8 mouse cellular contexts compared by ENCODE assay signal in the genomic region with DNA sequence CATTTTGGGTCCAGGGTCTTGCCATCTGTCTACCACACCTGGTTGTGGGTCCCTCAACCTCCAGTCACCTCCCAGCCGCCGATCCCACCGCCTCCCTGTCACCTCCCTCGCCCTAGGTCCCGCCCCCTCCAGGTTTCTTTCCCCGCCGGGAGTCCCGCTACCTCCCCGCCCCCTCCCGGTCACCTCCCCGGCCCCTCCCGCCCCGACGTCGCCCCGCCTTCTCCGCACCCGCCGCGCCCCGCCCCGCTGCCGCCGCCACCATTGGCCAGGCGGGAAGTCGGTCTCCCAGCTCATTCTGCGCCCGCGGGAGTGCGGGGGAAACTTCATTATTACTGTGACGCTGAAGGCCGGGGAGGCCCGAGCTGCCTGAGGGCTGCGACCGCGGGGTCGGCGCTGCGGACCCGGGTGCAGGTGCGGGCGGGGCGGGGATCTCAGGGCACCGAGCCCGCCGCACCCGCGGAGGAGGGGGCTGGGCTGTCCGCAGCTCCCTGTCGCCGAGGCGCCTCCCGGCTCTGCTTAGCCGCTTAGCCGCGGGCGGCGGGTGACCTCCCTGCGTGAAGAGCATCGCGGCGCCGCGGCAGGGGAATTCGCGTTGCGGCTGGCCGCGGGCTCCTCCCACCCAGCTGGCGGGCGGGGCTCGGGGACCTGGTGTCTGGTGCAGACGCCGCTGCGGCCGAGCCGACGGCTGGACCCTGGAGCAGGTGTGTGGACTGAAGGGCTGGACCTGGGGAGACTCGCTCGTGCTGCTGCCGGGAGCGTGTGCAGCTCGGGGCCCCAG. TPM values are rescaled to one million over a fixed set of nuclear protein-coding genes. Genes with fewer than 3 reads are reported as not detected.
DNase-seq lines count a peak whose midpoint lies in the region; ATAC-seq and TF ChIP-seq lines count a peak whose summit lies in the region.

TSS of gene Herc3 (plus strand) at position 234 of the 778 bp plus-strand sequence.

- peak within 1 kb of the TSS; percentile 89 for H3K27ac ChIP-seq in bone marrow, adult 2 months (ENCODE audit: control insufficient read depth, insufficient read depth, low read depth, low read length, poor library complexity)
- H3K27ac ChIP-seq in embryonic facial prominence, embryonic 15.5 days (replicated peaks): peak within 1 kb of the TSS; percentile 63; the same call in 1 of the 2 replicates
- H3K27ac ChIP-seq in kidney, embryonic 14.5 days (ENCODE audit: low read depth, low read length): peak within 1 kb of the TSS; percentile 80; the same call in 1 of the 2 replicates
- H3K27ac ChIP-seq in liver, embryonic 12.5 days: peak within 1 kb of the TSS; percentile 81
- peak within 1 kb of the TSS; percentile 87 for H3K27ac ChIP-seq in stomach, embryonic 15.5 days

- H3K4me2 ChIP-seq in embryonic facial prominence, embryonic 15.5 days (replicated peaks): peak within 1 kb of the TSS; percentile 92
- peak within 1 kb of the TSS; percentile 84 for H3K4me2 ChIP-seq in kidney, embryonic 14.5 days (replicated peaks; ENCODE audit: low read depth, low read length)
- peak within 1 kb of the TSS; percentile 97 for H3K4me2 ChIP-seq in liver, embryonic 12.5 days
- peak within 1 kb of the TSS; percentile 88 for H3K4me2 ChIP-seq in stomach, embryonic 15.5 days

- no peaks in the 10 kb centered on the region for H3K79me3 ChIP-seq in C2C12 (ENCODE audit: low read depth)

- H3K9me3 ChIP-seq in embryonic facial prominence, embryonic 15.5 days (replicated peaks): no peaks in the 10 kb centered on the region
- H3K9me3 ChIP-seq in kidney, embryonic 14.5 days (ENCODE audit: control insufficient read depth, low read length): no peaks in the 10 kb centered on the region
- no peaks in the 10 kb centered on the region for H3K9me3 ChIP-seq in liver, embryonic 12.5 days (replicated peaks)
- no peaks in the 10 kb centered on the region for H3K9me3 ChIP-seq in stomach, embryonic 15.5 days

- peak; percentile 24; the same call in 1 of the 2 replicates for TF ChIP-seq POLR2A in bone marrow, adult 2 months (IDR thresholded peaks at IDR 0.05; ENCODE audit: borderline replicate concordance, control insufficient read depth, low read depth, low read length)

- peak; percentile 86 for ATAC-seq in embryonic facial prominence, embryonic 15.5 days (ENCODE audit: insufficient number of reproducible peaks, low FRiP score, low TSS enrichment, low read depth)
- ATAC-seq in kidney, embryonic 14.5 days (ENCODE audit: low FRiP score, low TSS enrichment): peak; percentile 90
- peak; percentile 85 for ATAC-seq in liver, embryonic 12.5 days
- peak; percentile 91 for ATAC-seq in stomach, embryonic 15.5 days (ENCODE audit: insufficient read depth, low FRiP score, low read depth)

- 2% methylated on average over 82 of the region's 83 CpGs for WGBS in bone marrow, adult 2 months
- under 1% methylated on average over 49 of the region's 83 CpGs for WGBS in embryonic facial prominence, embryonic 15.5 days
- WGBS in kidney, embryonic 14.5 days: 2% methylated on average over 58 of the region's 83 CpGs
- under 1% methylated on average over 70 of the region's 83 CpGs for WGBS in liver, embryonic 12.5 days (ENCODE audit: insufficient replicate concordance)
- under 1% methylated on average over 79 of the region's 83 CpGs for WGBS in stomach, embryonic 15.5 days

- H3K4me1 ChIP-seq in bone marrow, adult 2 months (ENCODE audit: control insufficient read depth, insufficient read depth, low read length): no peaks in the 10 kb centered on the region; the same call in none of the 2 replicates
- peaks cover 6% of the 10 kb centered on the region; the same call in 1 of the 2 replicates for H3K4me1 ChIP-seq in embryonic facial prominence, embryonic 15.5 days
- peaks cover 6% of the 10 kb centered on the region; the same call in 1 of the 2 replicates for H3K4me1 ChIP-seq in kidney, embryonic 14.5 days (ENCODE audit: control insufficient read depth, insufficient read depth, low read length)
- H3K4me1 ChIP-seq in liver, embryonic 12.5 days: peaks cover 21% of the 10 kb centered on the region
- no peaks in the 10 kb centered on the region for H3K4me1 ChIP-seq in stomach, embryonic 15.5 days

- peak within 1 kb of the TSS; percentile 55 for H3K9ac ChIP-seq in embryonic facial prominence, embryonic 15.5 days
- H3K9ac ChIP-seq in kidney, embryonic 14.5 days (ENCODE audit: low read depth, low read length): peak within 1 kb of the TSS; percentile 79
- peak within 1 kb of the TSS; percentile 76 for H3K9ac ChIP-seq in liver, embryonic 12.5 days
- peak within 1 kb of the TSS; percentile 45 for H3K9ac ChIP-seq in stomach, embryonic 15.5 days

- no peaks in the 10 kb centered on the region for H3K27me3 ChIP-seq in C2C12 (ENCODE audit: control insufficient read depth, insufficient read depth, insufficient read length)
- H3K27me3 ChIP-seq in embryonic facial prominence, embryonic 15.5 days: no peaks in the 10 kb centered on the region
- no peaks in the 10 kb centered on the region; the same call in 1 of the 2 replicates for H3K27me3 ChIP-seq in kidney, embryonic 14.5 days (ENCODE audit: control insufficient read depth, insufficient read depth, low read length)
- peaks cover 3% of the 10 kb centered on the region; the same call in 1 of the 2 replicates for H3K27me3 ChIP-seq in liver, embryonic 12.5 days (replicated peaks)
- H3K27me3 ChIP-seq in stomach, embryonic 15.5 days (replicated peaks): no peaks in the 10 kb centered on the region

- H3K79me2 ChIP-seq in C2C12 (ENCODE audit: control insufficient read depth, insufficient read depth): peaks cover 4% of the 10 kb centered on the region

- DNase-seq in heart, adult 9 months (ENCODE audit: low spot score in 2 of 2): peak; percentile 77 to 83
- DNase-seq in natural killer cell, adult 2 months (ENCODE audit: low spot score in 2 of 2): peak; percentile 73 to 78

- no peak for TF ChIP-seq CTCF in C2C12 (IDR thresholded peaks at IDR 0.05; ENCODE audit: control insufficient read depth, insufficient read depth, insufficient read length)
- TF ChIP-seq CTCF in bone marrow, adult 2 months (IDR thresholded peaks at IDR 0.05; ENCODE audit: control insufficient read depth, insufficient read depth, low read length): no peak

- H3K36me3 ChIP-seq in C2C12 (ENCODE audit: control insufficient read depth, insufficient read depth): no peaks in the 10 kb centered on the region
- no peaks in the 10 kb centered on the region for H3K36me3 ChIP-seq in embryonic facial prominence, embryonic 15.5 days
- H3K36me3 ChIP-seq in kidney, embryonic 14.5 days (ENCODE audit: control insufficient read depth, insufficient read depth, low read length): no peaks in the 10 kb centered on the region
- no peaks in the 10 kb centered on the region for H3K36me3 ChIP-seq in liver, embryonic 12.5 days
- H3K36me3 ChIP-seq in stomach, embryonic 15.5 days: no peaks in the 10 kb centered on the region

- peak within 1 kb of the TSS; percentile 39 for H3K4me3 ChIP-seq in C2C12 (ENCODE audit: insufficient read depth, poor library complexity, severe bottlenecking)
- H3K4me3 ChIP-seq in bone marrow, adult 2 months (replicated peaks; ENCODE audit: control insufficient read depth, low read depth, low read length): peak within 1 kb of the TSS; percentile 81
- H3K4me3 ChIP-seq in embryonic facial prominence, embryonic 15.5 days (replicated peaks): peak within 1 kb of the TSS; percentile 86
- peak within 1 kb of the TSS; percentile 78 for H3K4me3 ChIP-seq in kidney, embryonic 14.5 days (ENCODE audit: low read length)
- H3K4me3 ChIP-seq in liver, embryonic 12.5 days: peak within 1 kb of the TSS; percentile 77
- peak within 1 kb of the TSS; percentile 83 for H3K4me3 ChIP-seq in stomach, embryonic 15.5 days (replicated peaks)

- H3ac ChIP-seq in C2C12 (ENCODE audit: control insufficient read depth, insufficient read length, low read depth): peak within 1 kb of the TSS; percentile 55

TF ChIP-seq in C2C12, 6 proteins besides CTCF, POLR2A, EP300 and RAD21:
- TF ChIP-seq MYOD1 (IDR thresholded peaks at IDR 0.05; ENCODE audit: control insufficient read depth, insufficient read length, low read depth) (no peak), MYOG (IDR thresholded peaks at IDR 0.05; ENCODE audit: control insufficient read depth, extremely low read depth, insufficient read length) (no peak), CEBPB (IDR thresholded peaks at IDR 0.05; ENCODE audit: low read depth) (no peak), MAX (IDR thresholded peaks at IDR 0.05) (no peak), USF1 (IDR thresholded peaks at IDR 0.05; ENCODE audit: low read depth) (no peak), FOSL1 (IDR thresholded peaks at IDR 0.05; ENCODE audit: insufficient read depth, low read length, poor library complexity, severe bottlenecking) (no peak)

RNA-seq across cellular contexts. Expression of gene Herc3, which starts in this region (rescaled TPM):
- polyA plus RNA-seq in C2C12 (2012; fragmentation: generic; extraction: Trizol): 5.2 TPM
- polyA plus RNA-seq in bone marrow, adult 2 months (2011; ENCODE audit: insufficient read depth, insufficient read length, low replicate concordance, missing spikeins): 7.2 and 12.3 TPM in 2 replicates
- polyA plus RNA-seq in embryonic facial prominence, embryonic 15.5 days (2015; fragmentation: Nextera tagmentation; extraction: Ambion mirVana): 7.0 and 7.3 TPM in 2 replicates
- 5.0 and 10.4 TPM in 2 replicates for polyA plus RNA-seq in kidney, embryonic 14.5 days (2014; fragmentation: Nextera tagmentation; extraction: Ambion mirVana)
- 2.6 and 3.0 TPM in 2 replicates for polyA plus RNA-seq in liver, embryonic 12.5 days (2016; fragmentation: Nextera tagmentation; extraction: Ambion mirVana)
- 10.1 and 10.2 TPM in 2 replicates for polyA plus RNA-seq in stomach, embryonic 15.5 days (2015; fragmentation: Nextera tagmentation; extraction: Ambion mirVana)

Comparison
In these comparisons a context has a peak if more than half of its experiments do, and no peak if none do; other contexts are left out.
1. Peak in every context shown above with its lines: DNase-seq, ATAC-seq, H3K4me3 ChIP-seq and H3K27ac ChIP-seq.